ENCODE assay signal across 21 mouse cellular contexts in genomic region chr15:4836354-4836753, GRCm38 (mm10).
DNase-seq lines count a peak whose midpoint lies in the region; ATAC-seq and TF ChIP-seq lines count a peak whose summit lies in the region.
"Had no signal": no experiment of that assay in that cellular context is flagged by ENCODE, and none has a peak within 500 bp of the region (broad histone marks: within the 10 kb centered on the region; RNA-seq: fewer than 3 reads in every experiment).

No protein-coding gene starts in this region.

- H3K27ac ChIP-seq in midbrain, postnatal 0 days (ENCODE audit: low read depth, low read length), result no peak overlapping the region
- H3K27ac ChIP-seq: embryonic facial prominence, embryonic 10.5 days; embryonic facial prominence, embryonic 12.5 days; forebrain, embryonic 13.5 days; forebrain, embryonic 15.5 days had no signal

- H3K4me1 ChIP-seq in midbrain, postnatal 0 days (ENCODE audit: insufficient read depth, low read length), result no peaks in the 10 kb centered on the region
- H3K4me1 ChIP-seq: embryonic facial prominence, embryonic 10.5 days; embryonic facial prominence, embryonic 12.5 days; forebrain, embryonic 13.5 days; forebrain, embryonic 15.5 days had no signal

- no peaks in the 10 kb centered on the region for H3K36me3 ChIP-seq in midbrain, postnatal 0 days (ENCODE audit: insufficient read depth, low read length)
- H3K36me3 ChIP-seq: embryonic facial prominence, embryonic 10.5 days; embryonic facial prominence, embryonic 12.5 days; forebrain, embryonic 15.5 days had no signal

- H3K9me3 ChIP-seq in midbrain, postnatal 0 days (ENCODE audit: low read length), result no peaks in the 10 kb centered on the region
- H3K9me3 ChIP-seq: embryonic facial prominence, embryonic 10.5 days; embryonic facial prominence, embryonic 12.5 days; forebrain, embryonic 13.5 days; forebrain, embryonic 15.5 days had no signal

- H3K4me3 ChIP-seq in midbrain, postnatal 0 days (ENCODE audit: low read depth, low read length), result no peak overlapping the region
- H3K4me3 ChIP-seq: embryonic facial prominence, embryonic 10.5 days; embryonic facial prominence, embryonic 12.5 days; forebrain, embryonic 13.5 days; forebrain, embryonic 15.5 days had no signal

- 91% methylated on average over 3 of the region's 3 CpGs for WGBS in midbrain, postnatal 0 days

- no peak for TF ChIP-seq CTCF in midbrain, postnatal 0 days (IDR thresholded peaks at IDR 0.05)

- ATAC-seq in midbrain, postnatal 0 days (ENCODE audit: low FRiP score), result no peak
- ATAC-seq: activated CD4-positive, CD25-positive, alpha-beta regulatory T cell, adult 4 months; CD4-positive, CD25-positive, alpha-beta regulatory T cell, adult 4 months; forebrain, embryonic 13.5 days; forebrain, embryonic 15.5 days; forebrain, postnatal 0 days had no signal

- H3K4me2 ChIP-seq in midbrain, postnatal 0 days (ENCODE audit: low read depth, low read length, poor library complexity, severe bottlenecking), result no peak overlapping the region
- H3K4me2 ChIP-seq: embryonic facial prominence, embryonic 12.5 days; forebrain, embryonic 13.5 days; forebrain, embryonic 15.5 days had no signal

- no peaks in the 10 kb centered on the region for H3K27me3 ChIP-seq in midbrain, postnatal 0 days (ENCODE audit: insufficient read depth, low read length)
- H3K27me3 ChIP-seq: embryonic facial prominence, embryonic 12.5 days; forebrain, embryonic 13.5 days; forebrain, embryonic 15.5 days had no signal

- H3K9ac ChIP-seq in midbrain, postnatal 0 days (replicated peaks; ENCODE audit: low read length, poor library complexity, severe bottlenecking), result no peak overlapping the region
- H3K9ac ChIP-seq: embryonic facial prominence, embryonic 12.5 days; forebrain, embryonic 13.5 days; forebrain, embryonic 15.5 days; forebrain, postnatal 0 days had no signal

- DNase-seq in heart, adult 11 months, result peak; percentile 12
- no peak for DNase-seq in heart, postnatal 4 days
- peak; percentile 7 for DNase-seq in Muller cell, postnatal 12 days (ENCODE audit: inconsistent ontology term)
- no peak for DNase-seq in urinary bladder, postnatal 4 days (ENCODE audit: low spot score in 2 of 2)
- DNase-seq in midbrain, postnatal 0 days (ENCODE audit: low spot score), result no peak
- DNase-seq: adrenal gland, adult 8-10 months; adrenal gland, postnatal 14 days; adrenal gland, postnatal 36 days; B cell, adult 2 months; cerebellum, adult 11-12 months; cerebellum, adult 2 months; cerebellum, adult 9-10 months; cerebellum, postnatal 10 days; cerebellum, postnatal 25 days; forebrain, postnatal 0 days had no signal

Comparison
In these comparisons a context has a peak if more than half of its experiments do, and no peak if none do; other contexts are left out.
1. DNase-seq: peak in heart, adult 11 months (single experiment) and Muller cell, postnatal 12 days (single experiment); none in heart, postnatal 4 days (single experiment), urinary bladder, postnatal 4 days (0 of 2) and midbrain, postnatal 0 days (single experiment).